Mouse (Mus musculus): ENCODE results near the gene Pnpla7. TPM values are rescaled to one million over a fixed set of nuclear protein-coding genes. Genes with fewer than 3 reads are reported as not detected.

Pnpla7 gene
- polyA plus RNA-seq, 1 experiment from 2014 or later, result 3.8 TPM

DNA sequence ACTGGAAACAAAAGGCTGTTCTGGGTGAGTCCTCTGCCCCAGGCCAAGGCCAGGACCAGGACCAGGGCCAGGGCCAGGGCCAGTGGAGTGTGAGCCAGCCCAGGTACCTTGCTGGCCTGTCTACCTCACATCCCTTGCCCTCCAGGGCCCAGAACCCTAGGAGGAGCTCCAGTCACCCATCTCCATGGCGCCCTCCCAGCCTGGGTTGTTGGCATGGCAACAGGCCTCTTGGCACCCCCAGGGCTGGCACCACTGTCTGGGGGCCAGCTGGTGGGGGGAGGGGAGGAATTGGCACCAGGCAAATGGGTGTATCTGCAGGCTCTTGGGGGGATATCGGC lies 79.2 kb downstream of the Pnpla7 start:
- WGBS, result 60% methylated on average over 1 of the region's 2 CpGs
- Histone ChIP-seq H3K36me3 (ENCODE audit: control insufficient read depth, insufficient read depth, low read length) (peaks cover 14% of the 10 kb centered on the region), H3K4me2 (ENCODE audit: low read length) (peak overlapping the region; percentile 98), H3K9me3 (replicated peaks; ENCODE audit: control insufficient read depth, low read length, poor library complexity, severe bottlenecking) (no peaks in the 10 kb centered on the region), H3K27ac (ENCODE audit: low read length) (peak overlapping the region; percentile 79), H3K4me3 (ENCODE audit: low read depth, low read length) (peak overlapping the region; percentile 91), H3K4me1 (ENCODE audit: control insufficient read depth, insufficient read depth, low read length) (peaks cover 17% of the 10 kb centered on the region), H3K27me3 (ENCODE audit: control insufficient read depth, insufficient read depth, low read depth, low read length) (no peaks in the 10 kb centered on the region), H3K9ac (ENCODE audit: low read depth, low read length) (peak overlapping the region; percentile 96)
- peak; percentile 55 for ATAC-seq

DNA sequence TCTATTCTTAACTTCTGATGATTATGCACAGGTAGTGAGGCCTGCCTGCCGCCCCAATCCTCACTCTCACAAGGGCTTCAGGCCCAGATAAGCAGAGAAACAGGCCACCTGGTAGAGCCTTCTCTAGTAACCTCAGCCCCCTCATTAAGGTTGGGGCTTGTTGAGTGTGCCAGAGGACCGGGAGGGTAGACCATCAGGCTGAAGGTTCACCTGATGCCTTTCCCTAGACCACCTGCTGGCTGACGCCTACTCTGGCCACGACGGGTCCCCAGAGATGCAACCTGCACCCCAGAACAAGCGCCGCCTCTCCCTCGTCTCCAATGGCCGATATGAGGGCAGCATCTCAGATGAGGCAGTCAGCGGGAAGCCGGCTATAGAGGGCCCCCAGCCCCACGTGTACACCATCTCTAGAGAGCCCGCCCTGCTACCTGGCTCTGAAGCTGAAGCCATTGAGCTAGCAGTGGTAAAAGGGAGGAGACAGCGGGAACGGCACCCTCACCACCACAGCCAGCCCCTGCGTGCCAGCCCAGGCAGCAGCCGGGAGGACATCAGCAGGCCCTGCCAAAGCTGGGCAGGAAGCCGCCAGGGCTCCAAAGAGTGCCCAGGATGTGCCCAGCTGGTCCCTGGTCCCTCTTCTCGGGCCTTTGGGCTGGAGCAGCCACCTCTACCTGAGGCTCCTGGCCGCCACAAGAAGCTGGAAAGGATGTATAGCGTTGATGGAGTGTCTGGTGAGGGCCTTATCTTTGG lies 79.7 kb downstream of the Pnpla7 start:
- Histone ChIP-seq H3K9ac (ENCODE audit: low read depth, low read length) (peak overlapping the region; percentile 96), H3K36me3 (ENCODE audit: control insufficient read depth, insufficient read depth, low read length) (peaks cover 17% of the 10 kb centered on the region), H3K27ac (ENCODE audit: low read length) (no peak overlapping the region), H3K27me3 (ENCODE audit: control insufficient read depth, insufficient read depth, low read depth, low read length) (no peaks in the 10 kb centered on the region), H3K4me1 (ENCODE audit: control insufficient read depth, insufficient read depth, low read length) (peaks cover 17% of the 10 kb centered on the region), H3K4me3 (ENCODE audit: low read depth, low read length) (peak overlapping the region; percentile 91), H3K4me2 (ENCODE audit: low read length) (peak overlapping the region; percentile 98), H3K9me3 (replicated peaks; ENCODE audit: control insufficient read depth, low read length, poor library complexity, severe bottlenecking) (no peaks in the 10 kb centered on the region)
- 90% methylated on average over 21 of the region's 21 CpGs for WGBS
- no peak for ATAC-seq

DNA sequence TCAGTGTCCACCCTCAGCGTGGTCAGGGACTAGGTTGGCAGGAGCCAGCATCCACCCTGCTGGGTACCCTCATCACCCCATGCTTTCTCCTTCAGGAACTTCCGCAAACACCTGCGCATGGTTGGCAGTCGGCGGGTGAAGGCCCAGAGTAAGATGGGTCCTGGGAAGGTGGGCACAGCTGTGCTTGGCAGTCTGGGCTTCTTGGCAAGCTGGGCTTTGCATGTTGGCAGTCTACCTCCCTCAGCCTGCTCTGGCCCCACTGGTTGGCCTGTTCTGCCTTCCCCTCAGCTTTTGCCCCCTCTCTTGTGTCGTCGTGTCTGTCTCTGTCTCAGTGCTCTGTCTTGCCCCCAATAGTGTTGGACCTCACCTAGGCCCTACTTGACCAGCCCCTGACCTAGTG lies 83.1 kb downstream of the Pnpla7 start:
- no peaks in the 10 kb centered on the region for H3K27me3 ChIP-seq (ENCODE audit: control insufficient read depth, insufficient read depth, low read depth, low read length)
- peaks cover 15% of the 10 kb centered on the region for H3K4me1 ChIP-seq (ENCODE audit: control insufficient read depth, insufficient read depth, low read length)
- no peak for ATAC-seq
- peaks cover 25% of the 10 kb centered on the region for H3K36me3 ChIP-seq (ENCODE audit: control insufficient read depth, insufficient read depth, low read length)
- no peak overlapping the region for H3K27ac ChIP-seq (ENCODE audit: low read length)
- no peak overlapping the region for H3K9ac ChIP-seq (ENCODE audit: low read depth, low read length)
- WGBS, result 97% methylated on average over 7 of the region's 7 CpGs
- no peak overlapping the region for H3K4me3 ChIP-seq (ENCODE audit: low read depth, low read length)
- H3K9me3 ChIP-seq (replicated peaks; ENCODE audit: control insufficient read depth, low read length, poor library complexity, severe bottlenecking), result no peaks in the 10 kb centered on the region
- H3K4me2 ChIP-seq (ENCODE audit: low read length), result no peak overlapping the region

DNA sequence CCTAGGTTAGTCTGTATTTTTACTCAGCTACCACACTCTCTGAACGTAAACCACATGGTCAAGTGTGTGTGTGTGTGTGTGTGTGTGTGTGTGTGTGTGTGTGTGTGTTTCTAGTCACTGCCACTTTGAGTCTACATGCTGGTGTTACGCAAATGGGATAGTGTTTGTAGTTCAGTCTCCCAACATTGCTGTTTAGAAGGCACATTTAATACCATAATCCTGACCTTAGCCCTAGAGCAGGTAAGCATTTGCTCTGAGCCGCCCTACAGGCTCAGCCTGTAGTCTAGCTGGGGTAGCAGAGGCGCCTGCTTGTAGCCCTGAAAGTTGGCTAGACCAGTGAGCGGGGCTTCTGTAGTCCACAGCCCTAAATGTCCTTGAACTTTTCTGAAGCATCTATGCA lies 87.7 kb downstream of the Pnpla7 start:
- ATAC-seq, result no peak
- H3K4me3 ChIP-seq (ENCODE audit: low read depth, low read length), result no peak overlapping the region
- H3K9ac ChIP-seq (ENCODE audit: low read depth, low read length), result no peak overlapping the region
- H3K27ac ChIP-seq (ENCODE audit: low read length), result no peak overlapping the region
- 89% methylated on average over 5 of the region's 5 CpGs for WGBS
- no peaks in the 10 kb centered on the region for H3K27me3 ChIP-seq (ENCODE audit: control insufficient read depth, insufficient read depth, low read depth, low read length)
- no peaks in the 10 kb centered on the region for H3K4me1 ChIP-seq (ENCODE audit: control insufficient read depth, insufficient read depth, low read length)
- H3K9me3 ChIP-seq (replicated peaks; ENCODE audit: control insufficient read depth, low read length, poor library complexity, severe bottlenecking), result no peaks in the 10 kb centered on the region
- H3K4me2 ChIP-seq (ENCODE audit: low read length), result no peak overlapping the region
- peaks cover 18% of the 10 kb centered on the region; the same call in 1 of the 2 replicates for H3K36me3 ChIP-seq (ENCODE audit: control insufficient read depth, insufficient read depth, low read length)

DNA sequence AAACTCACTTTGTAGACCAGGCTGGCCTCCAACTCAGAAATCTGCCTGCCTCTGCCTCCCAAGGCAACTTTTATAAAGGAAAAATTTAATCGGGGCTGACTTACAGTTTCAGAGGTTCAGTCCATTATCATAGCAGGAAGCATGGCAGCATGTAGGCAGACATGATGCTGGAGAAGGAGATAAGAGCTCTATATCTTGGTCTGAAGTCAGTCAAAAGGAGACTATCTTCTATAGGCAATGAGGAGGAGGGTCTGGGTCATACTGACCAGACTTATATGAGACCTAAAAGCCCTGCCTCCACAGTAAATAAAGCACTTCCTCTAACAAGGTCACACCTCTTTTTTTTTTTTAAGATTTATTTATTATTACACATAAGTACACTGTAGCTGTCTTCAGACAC lies 88.5 kb downstream of the Pnpla7 start:
- WGBS, result 94% methylated on average over 1 of the region's 1 CpGs

DNA sequence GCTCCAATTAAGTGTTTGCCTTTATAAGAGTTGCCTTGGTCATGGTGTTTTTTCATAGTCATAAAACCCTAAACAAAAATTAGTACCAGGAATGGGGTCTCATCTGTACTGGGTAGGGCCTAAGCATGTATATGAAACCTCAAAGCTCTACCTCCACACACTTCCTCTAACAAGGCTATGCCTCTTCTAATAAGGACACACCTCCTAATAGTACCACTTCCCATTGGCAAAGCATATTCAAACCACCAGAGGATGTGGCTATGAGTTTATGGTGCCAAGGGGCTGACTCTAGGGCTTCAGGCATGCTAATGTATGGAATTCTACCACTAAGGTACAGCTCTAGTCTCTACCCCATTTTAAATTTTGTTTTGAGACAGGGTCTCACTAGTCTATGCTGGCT lies 89.7 kb downstream of the Pnpla7 start:
- Histone ChIP-seq H3K4me1 (ENCODE audit: control insufficient read depth, insufficient read depth, low read length) (no peaks in the 10 kb centered on the region), H3K4me2 (ENCODE audit: low read length) (no peak overlapping the region), H3K36me3 (ENCODE audit: control insufficient read depth, insufficient read depth, low read length) (peaks cover 9% of the 10 kb centered on the region; the same call in 1 of the 2 replicates), H3K4me3 (ENCODE audit: low read depth, low read length) (no peak overlapping the region), H3K27ac (ENCODE audit: low read length) (no peak overlapping the region), H3K27me3 (ENCODE audit: control insufficient read depth, insufficient read depth, low read depth, low read length) (no peaks in the 10 kb centered on the region), H3K9me3 (replicated peaks; ENCODE audit: control insufficient read depth, low read length, poor library complexity, severe bottlenecking) (no peaks in the 10 kb centered on the region), H3K9ac (ENCODE audit: low read depth, low read length) (no peak overlapping the region)
- no peak for ATAC-seq

More for the DNA sequence above, 88.5 kb downstream of the Pnpla7 start:
- peaks cover 14% of the 10 kb centered on the region; the same call in 1 of the 2 replicates for H3K36me3 ChIP-seq (ENCODE audit: control insufficient read depth, insufficient read depth, low read length)
- no peaks in the 10 kb centered on the region for H3K4me1 ChIP-seq (ENCODE audit: control insufficient read depth, insufficient read depth, low read length)
- no peaks in the 10 kb centered on the region for H3K27me3 ChIP-seq (ENCODE audit: control insufficient read depth, insufficient read depth, low read depth, low read length)
- H3K4me2 ChIP-seq (ENCODE audit: low read length), result no peak overlapping the region
- no peak overlapping the region for H3K27ac ChIP-seq (ENCODE audit: low read length)
- no peak for ATAC-seq
- no peak overlapping the region for H3K9ac ChIP-seq (ENCODE audit: low read depth, low read length)
- no peaks in the 10 kb centered on the region for H3K9me3 ChIP-seq (replicated peaks; ENCODE audit: control insufficient read depth, low read length, poor library complexity, severe bottlenecking)
- H3K4me3 ChIP-seq (ENCODE audit: low read depth, low read length), result no peak overlapping the region

DNA sequence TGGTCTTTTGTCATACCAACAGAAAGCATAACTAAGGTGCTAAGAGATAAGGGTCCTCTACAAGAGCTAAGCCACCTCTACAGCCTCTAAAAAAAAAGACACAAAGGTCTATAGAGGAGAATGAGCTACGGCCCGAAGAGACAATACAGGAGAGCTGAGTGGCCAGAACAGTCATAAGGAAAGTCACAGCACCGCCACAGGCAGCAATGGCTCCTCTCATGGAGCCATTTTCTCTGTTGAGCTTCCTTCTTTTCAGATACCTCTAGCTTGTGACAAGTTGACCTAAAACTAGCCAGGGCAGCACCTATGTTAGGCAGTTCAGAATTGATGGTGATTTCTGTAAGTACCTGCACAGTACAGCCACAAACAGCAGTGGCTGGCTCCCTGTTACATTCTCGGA lies 90.7 kb downstream of the Pnpla7 start:
- Histone ChIP-seq H3K4me1 (ENCODE audit: control insufficient read depth, insufficient read depth, low read length) (no peaks in the 10 kb centered on the region), H3K4me2 (ENCODE audit: low read length) (no peak overlapping the region), H3K27me3 (ENCODE audit: control insufficient read depth, insufficient read depth, low read depth, low read length) (no peaks in the 10 kb centered on the region), H3K9me3 (replicated peaks; ENCODE audit: control insufficient read depth, low read length, poor library complexity, severe bottlenecking) (no peaks in the 10 kb centered on the region), H3K36me3 (ENCODE audit: control insufficient read depth, insufficient read depth, low read length) (peaks cover 9% of the 10 kb centered on the region; the same call in 1 of the 2 replicates), H3K9ac (ENCODE audit: low read depth, low read length) (no peak overlapping the region), H3K27ac (ENCODE audit: low read length) (no peak overlapping the region), H3K4me3 (ENCODE audit: low read depth, low read length) (no peak overlapping the region)
- WGBS, result 83% methylated on average over 4 of the region's 4 CpGs
- no peak for ATAC-seq

DNA sequence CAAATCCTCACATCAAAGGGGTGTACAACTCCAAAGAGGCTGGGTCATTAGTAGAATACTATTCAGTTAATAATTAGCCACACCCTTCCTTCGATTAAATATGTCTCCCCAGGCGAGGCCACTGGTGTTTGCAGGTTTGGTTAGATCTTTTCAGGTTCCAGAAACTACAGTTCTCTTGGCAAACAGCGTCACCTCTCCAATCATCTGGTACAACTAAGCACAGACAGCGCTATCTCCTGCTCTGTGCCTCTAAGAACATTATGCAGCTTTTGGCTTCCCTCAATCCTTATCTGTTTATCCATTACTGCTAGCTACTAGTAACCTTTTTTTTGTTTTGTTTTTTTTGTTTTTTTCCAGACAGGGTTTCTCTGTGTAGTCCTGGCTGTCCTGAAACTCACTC lies 93.7 kb downstream of the Pnpla7 start:
- H3K27me3 ChIP-seq (ENCODE audit: control insufficient read depth, insufficient read depth, low read depth, low read length), result no peaks in the 10 kb centered on the region

DNA sequence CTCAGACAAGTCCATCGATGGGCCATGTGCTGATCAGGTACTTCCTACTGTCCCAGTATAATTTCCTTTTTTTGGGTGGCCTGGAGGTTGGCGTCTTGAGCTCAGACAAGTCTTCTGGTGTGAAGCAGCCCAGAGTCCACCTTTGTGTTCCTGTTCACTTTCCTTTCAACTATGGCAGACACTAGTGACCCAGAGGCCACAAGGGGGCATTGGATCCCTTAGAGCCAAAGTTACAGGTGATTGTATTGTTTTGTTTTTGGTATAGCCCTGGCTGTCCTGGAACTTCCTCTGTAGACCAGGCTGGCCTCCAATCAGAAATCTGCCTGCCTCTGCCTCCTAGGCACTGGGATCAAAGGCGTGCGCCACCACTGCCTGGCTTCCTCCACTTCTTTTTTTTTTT lies 96.6 kb downstream of the Pnpla7 start:
- no peak overlapping the region for H3K27ac ChIP-seq (ENCODE audit: low read length)
- no peak overlapping the region for H3K9ac ChIP-seq (ENCODE audit: low read depth, low read length)
- no peak for ATAC-seq
- H3K4me1 ChIP-seq (ENCODE audit: control insufficient read depth, insufficient read depth, low read length), result no peaks in the 10 kb centered on the region
- no peaks in the 10 kb centered on the region for H3K27me3 ChIP-seq (ENCODE audit: control insufficient read depth, insufficient read depth, low read depth, low read length)
- no peaks in the 10 kb centered on the region for H3K9me3 ChIP-seq (replicated peaks; ENCODE audit: control insufficient read depth, low read length, poor library complexity, severe bottlenecking)
- 97% methylated on average over 4 of the region's 4 CpGs for WGBS
- H3K4me3 ChIP-seq (ENCODE audit: low read depth, low read length), result no peak overlapping the region
- no peaks in the 10 kb centered on the region for H3K36me3 ChIP-seq (ENCODE audit: control insufficient read depth, insufficient read depth, low read length)
- no peak overlapping the region for H3K4me2 ChIP-seq (ENCODE audit: low read length)

More for the DNA sequence above, 93.7 kb downstream of the Pnpla7 start:
- no peak overlapping the region for H3K4me3 ChIP-seq (ENCODE audit: low read depth, low read length)
- no peaks in the 10 kb centered on the region for H3K36me3 ChIP-seq (ENCODE audit: control insufficient read depth, insufficient read depth, low read length)
- no peaks in the 10 kb centered on the region for H3K9me3 ChIP-seq (replicated peaks; ENCODE audit: control insufficient read depth, low read length, poor library complexity, severe bottlenecking)
- no peak overlapping the region for H3K27ac ChIP-seq (ENCODE audit: low read length)
- H3K4me1 ChIP-seq (ENCODE audit: control insufficient read depth, insufficient read depth, low read length), result no peaks in the 10 kb centered on the region
- H3K9ac ChIP-seq (ENCODE audit: low read depth, low read length), result no peak overlapping the region
- no peak overlapping the region for H3K4me2 ChIP-seq (ENCODE audit: low read length)
- 76% methylated on average over 4 of the region's 4 CpGs for WGBS
- ATAC-seq, result no peak
